Mouse (Mus musculus) intestine, embryonic 14.5 days (tissue): ENCODE data around the gene Uxs1. TPM values are rescaled to one million over a fixed set of nuclear protein-coding genes. Genes with fewer than 3 reads are reported as not detected.

Experiments used
- ATAC-seq: fragments of 200-750 bp; cut with Nextera tagmentation; replicated peaks from 2 replicates; pipeline ENCODE4 v1.8.0; 2017; ENCODE audit warnings: low read depth, moderate number of reproducible peaks, moderate TSS enrichment, moderate library complexity; ENCODE audit not compliant: low FRiP score, low TSS enrichment
- DNase-seq: peaks from one replicate; pipeline ENCODE4 v3.0.0-alpha.2; 2018; ENCODE audit warnings: low spot score
- H3K27ac ChIP-seq: fragments of 300-500 bp; sonication (generic); 2 replicates; pipeline ENCODE4 v1.5.1; 2014; ENCODE audit warnings: low read depth, mild to moderate bottlenecking, control low read depth
- H3K27me3 ChIP-seq: fragments of 300-500 bp; sonication (generic); replicated peaks from 2 replicates; pipeline ENCODE4 v1.6.1; 2014; ENCODE audit warnings: low read length, control low read depth; ENCODE audit not compliant: control insufficient read depth, insufficient read depth
- H3K36me3 ChIP-seq: fragments of 300-500 bp; sonication (generic); 2 replicates; pipeline ENCODE4 v1.6.1; 2014; ENCODE audit warnings: low read length, control low read depth; ENCODE audit not compliant: control insufficient read depth, insufficient read depth
- H3K4me1 ChIP-seq: fragments of 300-500 bp; sonication (generic); replicated peaks from 2 replicates; pipeline ENCODE4 v1.6.1; 2014; ENCODE audit warnings: low read length, control low read depth, mixed read lengths; ENCODE audit not compliant: control insufficient read depth, insufficient read depth
- H3K4me2 ChIP-seq: fragments of 300-500 bp; sonication (generic); 2 replicates; pipeline ENCODE4 v1.6.1; 2014; ENCODE audit warnings: low read length
- H3K4me3 ChIP-seq: fragments of 300-500 bp; sonication (generic); 2 replicates; pipeline ENCODE4 v1.5.1; 2014; ENCODE audit warnings: low read depth, low read length, control low read depth, mixed read lengths
- H3K9ac ChIP-seq: fragments of 300-500 bp; sonication (generic); 2 replicates; pipeline ENCODE4 v1.6.1; 2014; ENCODE audit warnings: mild to moderate bottlenecking, low read length
- H3K9me3 ChIP-seq: fragments of 300-500 bp; sonication (generic); 2 replicates; pipeline ENCODE4 v1.6.1; 2016; ENCODE audit warnings: low read length, control low read depth; ENCODE audit not compliant: control insufficient read depth
- WGBS: fragments of 180-500 bp; shearing (Covaris S2); extraction: QIAGEN DNeasy Blood & Tissue Kit; methylation state at CpG from one replicate; pipeline ENCODE4 v1.1.7; 2014; 5-methylcytosine and 5-hydroxymethylcytosine counted together
- polyA plus RNA-seq: library from polyadenylated mRNA; unstranded; fragments of >200 nt; fragmentation: Nextera tagmentation; extraction: Ambion mirVana; gene quantifications from 2 replicates; pipeline ENCODE4 v1.2.1, GENCODE M21; 2014

Gene Uxs1
- polyA plus RNA-seq, 1 experiment from 2014 or later = 16.3 TPM

DNA sequence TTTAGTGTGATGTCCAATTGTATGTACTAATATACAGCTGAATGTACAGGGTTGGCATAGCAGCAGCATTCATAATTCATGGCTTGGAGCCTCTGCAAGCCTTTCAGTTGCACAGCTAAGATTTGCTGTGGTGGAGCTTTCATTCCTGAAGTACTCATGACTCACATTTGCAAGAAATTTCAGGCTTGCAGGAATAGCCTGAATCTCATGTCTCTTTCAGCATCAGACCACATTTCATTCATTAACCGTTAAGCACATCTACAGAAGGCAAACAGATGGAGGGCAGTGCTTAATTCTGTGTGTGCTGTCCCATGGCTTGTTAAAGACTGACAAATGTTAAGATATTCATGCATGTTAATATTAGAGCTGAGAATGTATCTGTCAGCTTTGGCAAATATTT lies 94.9 kb downstream of the Uxs1 start:
- H3K9me3 ChIP-seq = no peaks in the 10 kb centered on the region
- 71% methylated on average over 1 of the region's 1 CpGs for WGBS
- no peaks in the 10 kb centered on the region for H3K27me3 ChIP-seq

DNA sequence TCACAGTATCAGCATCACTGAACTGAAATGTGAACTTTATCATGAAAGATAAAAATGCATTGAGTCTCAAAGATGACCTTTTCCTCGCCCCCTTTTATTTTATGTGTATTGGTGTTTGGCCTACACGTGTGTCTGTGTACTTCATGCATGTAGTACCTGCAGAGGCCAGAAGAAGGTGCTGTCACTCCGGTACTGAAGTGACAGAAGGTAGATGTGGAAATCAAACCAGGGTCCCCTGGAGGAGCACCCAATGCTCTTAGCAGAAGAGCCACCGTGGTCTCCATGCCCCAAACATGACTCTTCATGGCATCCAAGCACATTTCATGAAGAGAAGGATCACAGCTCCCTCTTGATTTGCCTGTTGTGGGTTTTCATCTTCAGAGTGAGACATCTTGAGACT lies 95.5 kb downstream of the Uxs1 start:
- Histone ChIP-seq H3K27ac (no peak overlapping the region), H3K36me3 (no peaks in the 10 kb centered on the region), H3K4me2 (no peak overlapping the region), H3K27me3 (no peaks in the 10 kb centered on the region), H3K4me3 (no peak overlapping the region), H3K4me1 (no peaks in the 10 kb centered on the region), H3K9me3 (no peaks in the 10 kb centered on the region), H3K9ac (no peak overlapping the region)
- 84% methylated on average over 4 of the region's 4 CpGs for WGBS
- ATAC-seq (no peak), DNase-seq (peak; percentile 52)

More for the DNA sequence above, 94.9 kb downstream of the Uxs1 start:
- no peak overlapping the region for H3K9ac ChIP-seq
- ATAC-seq (no peak), DNase-seq (no peak)
- no peaks in the 10 kb centered on the region for H3K4me1 ChIP-seq
- H3K27ac ChIP-seq = no peak overlapping the region
- H3K4me2 ChIP-seq = no peak overlapping the region
- no peaks in the 10 kb centered on the region for H3K36me3 ChIP-seq
- no peak overlapping the region for H3K4me3 ChIP-seq

DNA sequence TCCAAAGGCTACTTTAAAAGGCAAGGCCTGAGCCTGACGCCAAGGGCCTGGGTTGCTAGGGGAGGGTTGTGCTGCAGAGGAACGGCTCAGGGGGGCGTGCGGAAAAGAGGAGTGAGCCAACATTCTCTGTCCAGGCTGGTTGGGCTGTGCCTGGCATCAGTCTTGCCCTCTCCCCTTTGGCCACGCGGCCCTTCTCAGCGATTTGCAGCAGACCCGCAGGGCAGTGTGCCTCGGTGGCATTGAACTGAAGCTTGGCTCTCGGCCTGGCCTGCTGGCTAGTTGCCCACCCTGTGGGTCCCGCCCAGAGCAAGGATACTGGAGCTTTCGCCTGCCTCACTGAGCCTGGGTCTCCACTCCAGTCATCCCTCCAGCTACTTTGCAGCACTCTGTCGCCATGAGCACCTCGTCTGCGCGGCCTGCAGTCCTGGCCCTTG lies 97.1 kb downstream of the Uxs1 start, which contains the start of gene 1500015O10Rik:
Gene 1500015O10Rik, plus strand, starts transcription at position 112 of the 434 bp plus-strand sequence.
- no peaks in the 10 kb centered on the region for H3K36me3 ChIP-seq
- H3K4me2 ChIP-seq = no peak within 1 kb of the TSS
- no peak for ATAC-seq
- 60% methylated on average over 16 of the region's 16 CpGs for WGBS
- no peak within 1 kb of the TSS for H3K4me3 ChIP-seq
- no peaks in the 10 kb centered on the region for H3K9me3 ChIP-seq
- no peaks in the 10 kb centered on the region for H3K4me1 ChIP-seq
- H3K27me3 ChIP-seq = no peaks in the 10 kb centered on the region
- no peak for DNase-seq
- H3K9ac ChIP-seq = no peak within 1 kb of the TSS
- no peak within 1 kb of the TSS for H3K27ac ChIP-seq

DNA sequence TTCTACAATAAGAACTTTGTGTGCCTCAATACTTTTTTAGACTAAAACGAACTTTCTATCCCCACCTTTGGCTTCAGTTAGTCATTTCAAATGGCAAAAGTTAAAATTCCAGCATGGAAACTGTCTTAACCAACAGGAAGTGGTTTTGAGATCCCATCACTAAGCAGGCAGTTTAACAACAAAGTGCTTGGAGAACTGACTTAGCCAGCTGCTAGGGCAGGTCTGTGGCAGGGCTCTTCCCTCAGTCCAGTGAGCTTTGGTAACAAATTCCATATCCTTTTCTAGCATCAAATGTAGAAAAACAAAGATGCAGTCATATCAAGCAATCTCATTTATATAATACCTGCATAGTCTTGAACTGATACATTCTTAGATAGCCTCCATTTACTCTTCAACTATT lies 105.1 kb downstream of the Uxs1 start:
- H3K4me2 ChIP-seq = no peak overlapping the region
- H3K4me1 ChIP-seq = no peaks in the 10 kb centered on the region
- no peaks in the 10 kb centered on the region for H3K36me3 ChIP-seq
- no peaks in the 10 kb centered on the region for H3K27me3 ChIP-seq
- WGBS = 76% methylated on average over 1 of the region's 1 CpGs
- H3K9me3 ChIP-seq = no peaks in the 10 kb centered on the region
- H3K27ac ChIP-seq = no peak overlapping the region
- DNase-seq (no peak), ATAC-seq (no peak)
- H3K9ac ChIP-seq = no peak overlapping the region
- no peak overlapping the region for H3K4me3 ChIP-seq

DNA sequence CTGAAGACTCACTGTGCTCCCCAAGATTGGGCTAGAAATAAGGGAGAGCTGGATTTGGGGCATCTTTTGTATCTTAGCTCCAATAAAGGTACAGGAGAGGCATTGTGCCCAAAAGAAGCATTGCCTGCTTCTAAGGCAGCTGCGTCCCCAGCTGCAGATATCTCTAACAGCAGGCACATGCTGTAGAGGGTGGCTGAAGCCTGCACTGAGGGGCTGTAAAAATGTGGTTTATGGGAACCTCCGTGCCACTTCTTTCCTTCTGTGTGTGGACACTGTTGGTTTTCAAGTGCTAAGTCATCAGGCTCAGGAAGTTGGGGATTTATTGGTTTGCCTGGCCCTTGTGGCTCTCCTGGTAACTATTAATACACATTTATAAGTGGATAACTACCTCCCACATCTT lies 108.8 kb downstream of the Uxs1 start:
- WGBS = 46% methylated on average over 2 of the region's 2 CpGs
- Histone ChIP-seq H3K9me3 (no peaks in the 10 kb centered on the region), H3K27ac (no peak overlapping the region), H3K27me3 (no peaks in the 10 kb centered on the region), H3K4me1 (0 out of 2 replicates have a peak, but pooled peaks cover 5% of the 10 kb centered on the region), H3K4me2 (no peak overlapping the region), H3K36me3 (no peaks in the 10 kb centered on the region), H3K4me3 (no peak overlapping the region), H3K9ac (no peak overlapping the region)
- ATAC-seq (no peak), DNase-seq (no peak)

DNA sequence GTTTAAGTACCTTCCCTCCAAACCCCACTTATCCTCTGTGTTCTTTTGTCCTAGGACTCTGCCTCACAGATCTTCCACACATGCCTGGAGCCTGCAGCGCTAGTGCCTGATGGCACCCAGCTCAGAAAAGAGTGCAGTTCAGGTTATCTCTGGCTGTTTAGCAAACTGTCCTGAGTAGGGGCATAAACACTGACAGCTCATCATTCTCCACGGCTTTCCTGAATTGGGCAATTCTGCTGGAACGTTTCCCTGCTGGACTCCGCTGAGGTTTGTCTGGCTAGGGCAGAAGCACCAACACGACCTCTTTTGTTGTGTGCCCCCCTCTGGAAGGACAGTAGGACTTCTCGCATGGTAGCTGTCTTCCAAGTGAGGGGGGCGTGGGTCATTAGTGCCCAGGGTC lies 109.6 kb downstream of the Uxs1 start:
- ATAC-seq (no peak), DNase-seq (no peak)
- no peaks in the 10 kb centered on the region for H3K9me3 ChIP-seq
- H3K4me3 ChIP-seq = no peak overlapping the region
- no peaks in the 10 kb centered on the region for H3K27me3 ChIP-seq
- H3K9ac ChIP-seq = no peak overlapping the region
- no peak overlapping the region for H3K27ac ChIP-seq
- H3K36me3 ChIP-seq = no peaks in the 10 kb centered on the region
- H3K4me1 ChIP-seq = 0 out of 2 replicates have a peak, but pooled peaks cover 5% of the 10 kb centered on the region
- WGBS = 59% methylated on average over 7 of the region's 7 CpGs
- no peak overlapping the region for H3K4me2 ChIP-seq

DNA sequence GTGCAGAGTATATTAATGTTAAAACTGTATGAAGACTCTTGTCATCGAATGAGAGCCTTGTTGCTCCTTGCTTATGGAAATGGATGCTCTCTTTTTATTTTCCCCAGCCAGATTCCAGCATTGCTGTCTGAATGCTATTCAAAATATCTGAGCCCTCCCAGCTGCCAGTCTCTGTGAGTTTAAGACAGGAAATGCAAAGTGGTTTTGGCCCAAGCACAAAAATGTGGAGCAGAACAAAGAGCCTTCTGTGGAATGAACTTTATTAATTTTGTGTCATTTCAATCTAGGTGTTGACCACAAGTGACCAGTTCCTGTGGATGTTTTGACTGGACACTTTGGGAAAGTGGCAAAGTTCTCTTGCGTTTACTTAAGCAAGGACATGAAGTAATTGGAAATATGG lies 112.8 kb downstream of the Uxs1 start:
- H3K4me1 ChIP-seq = 0 out of 2 replicates have a peak, but pooled peaks cover 5% of the 10 kb centered on the region
- 76% methylated on average over 2 of the region's 2 CpGs for WGBS
- H3K4me2 ChIP-seq = no peak overlapping the region
- ATAC-seq (no peak), DNase-seq (no peak)
- no peaks in the 10 kb centered on the region for H3K27me3 ChIP-seq
- no peak overlapping the region for H3K9ac ChIP-seq
- no peak overlapping the region for H3K27ac ChIP-seq
- H3K36me3 ChIP-seq = no peaks in the 10 kb centered on the region
- no peak overlapping the region for H3K4me3 ChIP-seq
- no peaks in the 10 kb centered on the region for H3K9me3 ChIP-seq

DNA sequence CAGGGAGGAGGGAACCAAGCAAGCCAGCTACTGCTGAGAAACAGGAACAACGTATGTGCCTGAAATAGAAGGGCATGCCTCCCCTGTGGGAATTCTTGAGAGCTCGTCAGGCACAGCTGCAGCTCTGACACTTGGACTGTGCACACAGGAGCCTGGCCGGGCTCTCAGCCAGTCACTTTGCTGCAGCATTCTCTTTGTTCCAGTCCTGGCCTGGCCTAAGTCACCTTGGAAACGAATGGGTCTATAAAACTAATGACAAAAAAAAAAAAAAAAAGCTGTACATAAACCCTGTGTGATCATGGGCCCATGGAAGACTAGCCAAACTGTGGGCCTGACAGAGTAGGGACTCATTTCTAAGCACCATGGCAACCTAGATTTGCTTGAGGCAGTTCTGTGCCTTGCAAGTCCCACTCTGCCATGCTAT lies 129.0 kb downstream of the Uxs1 start:
- H3K9ac ChIP-seq = no peak overlapping the region
- 10% methylated on average over 4 of the region's 4 CpGs for WGBS
- no peaks in the 10 kb centered on the region for H3K27me3 ChIP-seq
- no peaks in the 10 kb centered on the region for H3K36me3 ChIP-seq
- peak; percentile 51 for DNase-seq
- H3K4me1 ChIP-seq = 0 out of 2 replicates have a peak, but pooled peaks cover 9% of the 10 kb centered on the region
- H3K27ac ChIP-seq = no peak overlapping the region
- 0 out of 2 replicates have a peak, but pooled peaks have one; percentile 55 for ATAC-seq
- H3K4me3 ChIP-seq = no peak overlapping the region
- no peak overlapping the region for H3K4me2 ChIP-seq
- H3K9me3 ChIP-seq = no peaks in the 10 kb centered on the region
